Mouse (Mus musculus): ENCODE results near the gene Cd200. TPM values are rescaled to one million over a fixed set of nuclear protein-coding genes. Genes with fewer than 3 reads are reported as not detected.

Cd200 gene
- polyA plus RNA-seq, 1 experiment from 2014 or later = 0.52 TPM

DNA sequence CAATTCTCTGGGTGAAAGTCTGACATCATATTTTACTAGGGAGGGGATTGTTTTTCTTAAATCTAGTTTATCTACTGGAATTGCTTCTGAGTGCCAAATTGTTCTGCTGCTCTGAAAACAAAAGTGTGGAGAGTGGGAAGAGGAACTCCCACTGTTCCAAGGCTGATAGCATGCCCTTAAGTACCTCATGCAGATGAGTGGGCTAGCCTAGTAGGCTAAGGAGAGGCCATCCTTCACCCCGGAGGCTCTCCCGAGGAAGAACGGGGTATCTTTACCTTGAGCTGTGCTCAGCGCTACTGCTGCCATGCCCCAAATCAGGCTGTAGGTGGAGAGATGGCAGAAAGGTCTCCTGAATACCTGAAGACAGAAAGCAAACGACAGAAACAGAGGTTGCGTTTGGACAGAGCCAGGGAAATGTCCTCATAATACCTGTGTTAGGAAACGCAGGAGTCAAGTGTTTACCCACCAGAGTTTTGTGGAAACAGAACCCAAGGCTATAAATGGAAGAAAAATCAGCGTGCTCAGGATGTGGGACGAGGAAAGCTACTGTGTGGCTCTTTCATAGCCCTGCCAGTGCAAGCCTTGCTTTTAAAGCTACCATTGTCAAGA, 8.8 kb downstream of the Cd200 start:
- Histone ChIP-seq H3K9ac (no peak overlapping the region), H3K4me1 (replicated peaks) (no peaks in the 10 kb centered on the region), H3K4me2 (no peak overlapping the region), H3K4me3 (replicated peaks) (no peak overlapping the region), H3K9me3 (replicated peaks) (no peaks in the 10 kb centered on the region), H3K27ac (replicated peaks) (no peak overlapping the region), H3K27me3 (no peaks in the 10 kb centered on the region), H3K36me3 (replicated peaks) (no peaks in the 10 kb centered on the region)
- ATAC-seq (ENCODE audit: insufficient read depth) = no peak
- 44% methylated on average over 9 of the region's 9 CpGs for WGBS (ENCODE audit: insufficient replicate concordance)

DNA sequence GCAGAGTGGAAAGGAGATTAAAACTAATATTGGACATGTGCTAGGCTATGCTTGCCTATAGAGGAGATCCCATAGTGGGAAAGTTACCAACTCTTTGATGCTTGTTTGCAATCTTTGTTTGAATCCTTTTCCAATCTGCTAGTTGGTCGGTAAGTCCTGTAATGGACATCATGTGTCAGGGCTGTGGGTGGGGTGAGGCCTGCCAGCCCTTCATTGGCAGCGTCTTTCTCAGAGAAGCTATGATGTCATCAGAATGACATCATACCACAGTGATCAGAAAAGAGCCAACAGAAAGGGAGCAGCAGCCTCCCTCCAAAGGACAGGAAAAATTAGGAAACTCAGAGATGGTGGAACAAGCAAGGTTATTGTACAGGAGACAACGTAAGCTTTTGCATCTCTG, 9.4 kb downstream of the Cd200 start:
- no peak overlapping the region for H3K4me2 ChIP-seq
- H3K9ac ChIP-seq = no peak overlapping the region
- WGBS (ENCODE audit: insufficient replicate concordance) = 56% methylated on average over 3 of the region's 3 CpGs
- H3K9me3 ChIP-seq (replicated peaks) = no peaks in the 10 kb centered on the region
- no peak overlapping the region for H3K4me3 ChIP-seq (replicated peaks)
- H3K27ac ChIP-seq (replicated peaks) = no peak overlapping the region
- H3K36me3 ChIP-seq (replicated peaks) = no peaks in the 10 kb centered on the region
- H3K27me3 ChIP-seq = no peaks in the 10 kb centered on the region
- no peaks in the 10 kb centered on the region for H3K4me1 ChIP-seq (replicated peaks)
- ATAC-seq (ENCODE audit: insufficient read depth) = no peak

DNA sequence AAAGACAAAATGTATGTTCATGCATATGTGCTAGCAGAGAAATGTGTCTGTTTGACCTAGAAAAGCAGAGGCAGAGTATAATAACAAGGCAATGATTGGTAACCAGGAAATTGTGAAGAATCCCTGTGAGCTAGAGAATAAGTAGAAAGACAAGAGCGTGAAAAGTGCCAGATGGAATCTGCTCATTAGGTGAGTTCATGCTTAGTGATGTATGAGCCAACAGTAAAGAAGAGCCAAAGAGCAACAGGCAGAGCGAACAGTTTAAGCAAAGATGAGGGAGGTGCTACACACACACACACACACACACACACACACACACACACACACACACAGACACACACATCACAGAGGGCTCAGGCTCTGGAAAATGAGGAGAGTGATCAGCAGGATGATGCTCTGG, 11.4 kb downstream of the Cd200 start:
- no peaks in the 10 kb centered on the region for H3K4me1 ChIP-seq (replicated peaks)
- no peak overlapping the region for H3K27ac ChIP-seq (replicated peaks)
- H3K9ac ChIP-seq = no peak overlapping the region
- no peak overlapping the region for H3K4me3 ChIP-seq (replicated peaks)
- no peak overlapping the region for H3K4me2 ChIP-seq
- H3K9me3 ChIP-seq (replicated peaks) = no peaks in the 10 kb centered on the region
- no peaks in the 10 kb centered on the region for H3K27me3 ChIP-seq
- no peak for ATAC-seq (ENCODE audit: insufficient read depth)
- WGBS (ENCODE audit: insufficient replicate concordance) = 62% methylated on average over 2 of the region's 2 CpGs
- no peaks in the 10 kb centered on the region for H3K36me3 ChIP-seq (replicated peaks)

DNA sequence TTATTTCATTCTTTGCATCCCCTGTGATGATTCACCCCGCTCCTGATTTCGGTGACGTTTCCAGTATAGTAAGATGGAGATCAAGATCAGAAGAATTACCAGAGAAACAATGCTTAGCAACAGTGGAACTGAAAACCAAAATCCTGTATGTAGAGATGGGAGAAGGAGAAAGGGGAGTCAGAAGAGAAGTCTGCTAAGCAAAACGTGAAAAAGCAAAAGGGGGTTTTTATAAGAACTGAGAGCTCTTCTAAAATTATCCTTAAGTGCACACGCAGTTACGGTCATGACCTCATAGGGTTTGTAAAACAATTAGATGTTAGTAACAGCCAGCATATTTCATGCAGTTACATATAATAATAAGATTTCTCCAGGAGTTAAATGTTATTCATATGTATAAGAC, 16.6 kb downstream of the Cd200 start:
- WGBS (ENCODE audit: insufficient replicate concordance) = 73% methylated on average over 6 of the region's 6 CpGs
- Histone ChIP-seq H3K4me3 (replicated peaks) (no peak overlapping the region), H3K27ac (replicated peaks) (no peak overlapping the region), H3K9me3 (replicated peaks) (no peaks in the 10 kb centered on the region), H3K9ac (no peak overlapping the region), H3K4me1 (replicated peaks) (no peaks in the 10 kb centered on the region), H3K36me3 (replicated peaks) (no peaks in the 10 kb centered on the region), H3K4me2 (no peak overlapping the region), H3K27me3 (no peaks in the 10 kb centered on the region)
- no peak for ATAC-seq (ENCODE audit: insufficient read depth)

DNA sequence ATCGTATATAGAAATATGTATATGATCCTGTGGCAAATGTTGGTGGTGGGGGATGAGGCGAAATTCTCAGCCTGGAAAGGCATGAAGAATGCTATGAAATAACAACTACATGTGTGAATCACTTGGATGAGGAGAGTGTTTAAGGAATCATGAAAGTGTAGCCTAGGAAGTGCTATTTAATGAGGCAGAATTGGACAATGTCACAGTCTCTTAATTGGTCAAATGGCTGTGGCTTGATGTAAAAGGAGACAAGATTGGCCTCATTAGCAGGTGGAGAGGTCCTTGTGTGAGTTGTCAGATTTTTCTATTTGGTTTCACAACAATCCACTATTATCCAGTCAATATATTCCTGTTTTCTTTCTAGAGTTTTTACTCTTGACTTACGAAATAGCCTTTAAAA, 17.2 kb downstream of the Cd200 start:
- Histone ChIP-seq H3K9me3 (replicated peaks) (no peaks in the 10 kb centered on the region), H3K4me1 (replicated peaks) (no peaks in the 10 kb centered on the region), H3K36me3 (replicated peaks) (no peaks in the 10 kb centered on the region), H3K27me3 (no peaks in the 10 kb centered on the region), H3K27ac (replicated peaks) (no peak overlapping the region), H3K4me3 (replicated peaks) (no peak overlapping the region), H3K4me2 (no peak overlapping the region), H3K9ac (no peak overlapping the region)
- 65% methylated on average over 3 of the region's 3 CpGs for WGBS (ENCODE audit: insufficient replicate concordance)
- ATAC-seq (ENCODE audit: insufficient read depth) = no peak

DNA sequence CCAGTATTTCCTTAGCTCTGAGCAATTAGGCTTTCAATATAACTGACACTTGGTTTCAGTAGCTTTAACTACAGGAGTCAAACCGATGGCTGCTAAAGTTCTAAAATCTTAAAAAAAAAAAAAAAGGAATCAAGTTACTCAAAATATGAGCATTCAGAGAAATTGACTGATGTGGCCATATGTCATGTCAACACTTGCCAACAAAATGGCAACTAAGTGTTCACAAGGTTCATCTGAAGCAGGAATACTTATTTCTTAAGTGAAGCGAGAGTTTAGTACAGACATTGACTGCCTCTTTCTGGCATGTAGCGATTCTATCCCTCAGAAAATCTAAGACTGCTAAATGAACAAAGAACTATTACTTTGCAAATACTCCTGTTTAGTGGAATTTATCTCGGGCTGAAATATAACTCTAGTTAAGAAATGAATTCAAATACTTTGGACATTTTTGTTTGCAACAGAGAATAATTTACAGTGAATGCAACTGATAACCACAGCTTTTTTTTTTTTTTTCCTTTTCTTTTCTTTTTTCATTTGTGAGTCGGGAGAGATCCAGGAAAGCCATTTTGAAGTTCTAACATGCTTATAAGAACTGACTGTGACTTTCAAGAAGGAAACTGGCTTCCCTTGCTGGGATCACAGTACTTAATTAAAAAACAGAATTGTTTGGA, 18.4 kb downstream of the Cd200 start:
- H3K4me2 ChIP-seq = no peak overlapping the region
- no peaks in the 10 kb centered on the region for H3K9me3 ChIP-seq (replicated peaks)
- no peak overlapping the region for H3K9ac ChIP-seq
- H3K36me3 ChIP-seq (replicated peaks) = no peaks in the 10 kb centered on the region
- WGBS (ENCODE audit: insufficient replicate concordance) = 57% methylated on average over 5 of the region's 5 CpGs
- ATAC-seq (ENCODE audit: insufficient read depth) = no peak
- no peaks in the 10 kb centered on the region for H3K27me3 ChIP-seq
- no peaks in the 10 kb centered on the region for H3K4me1 ChIP-seq (replicated peaks)
- H3K27ac ChIP-seq (replicated peaks) = no peak overlapping the region
- no peak overlapping the region for H3K4me3 ChIP-seq (replicated peaks)

DNA sequence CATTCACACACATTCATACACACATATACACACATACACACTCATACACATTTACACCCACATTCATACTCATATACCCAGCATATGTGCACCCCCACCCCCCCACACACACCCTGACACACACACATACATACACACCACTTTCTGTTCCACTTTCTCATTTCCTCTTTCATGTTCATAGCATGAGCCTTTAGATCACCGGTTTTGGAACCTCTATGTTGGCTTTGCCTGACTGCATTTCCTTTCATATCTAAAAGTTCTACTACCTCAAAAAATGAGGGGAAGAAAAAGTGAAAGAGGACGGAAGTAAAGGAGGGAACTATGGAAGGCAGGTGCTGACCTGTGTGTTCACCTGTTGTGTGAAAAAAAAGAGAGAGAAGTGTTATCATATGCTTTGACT, 19.0 kb downstream of the Cd200 start:
- no peak overlapping the region for H3K27ac ChIP-seq (replicated peaks)
- 33% methylated on average over 2 of the region's 2 CpGs for WGBS (ENCODE audit: insufficient replicate concordance)

DNA sequence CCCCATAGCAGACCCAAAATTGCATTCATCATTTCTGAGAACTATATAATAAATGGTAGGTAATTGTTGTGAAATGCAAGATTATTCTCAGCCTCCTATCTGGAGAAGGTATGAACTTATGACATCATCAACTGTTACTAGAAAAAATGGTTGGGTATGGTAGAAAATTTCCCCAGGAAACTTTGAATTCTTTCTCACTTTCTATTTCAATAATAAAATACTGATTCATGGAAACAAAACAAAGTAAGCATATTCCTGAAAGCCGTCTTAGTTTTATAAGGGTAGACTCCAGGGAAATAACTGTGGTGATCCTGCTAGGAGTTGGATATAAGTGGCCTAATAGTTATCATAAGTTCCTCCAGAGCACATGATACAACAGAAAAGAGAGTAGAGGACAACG, 19.8 kb downstream of the Cd200 start:
- H3K27me3 ChIP-seq = no peaks in the 10 kb centered on the region

More for the DNA sequence above, 19.0 kb downstream of the Cd200 start:
- H3K27me3 ChIP-seq = no peaks in the 10 kb centered on the region
- no peak for ATAC-seq (ENCODE audit: insufficient read depth)
- H3K36me3 ChIP-seq (replicated peaks) = no peaks in the 10 kb centered on the region
- H3K9me3 ChIP-seq (replicated peaks) = no peaks in the 10 kb centered on the region
- H3K4me1 ChIP-seq (replicated peaks) = no peaks in the 10 kb centered on the region
- H3K4me2 ChIP-seq = no peak overlapping the region
- H3K9ac ChIP-seq = no peak overlapping the region
- no peak overlapping the region for H3K4me3 ChIP-seq (replicated peaks)

DNA sequence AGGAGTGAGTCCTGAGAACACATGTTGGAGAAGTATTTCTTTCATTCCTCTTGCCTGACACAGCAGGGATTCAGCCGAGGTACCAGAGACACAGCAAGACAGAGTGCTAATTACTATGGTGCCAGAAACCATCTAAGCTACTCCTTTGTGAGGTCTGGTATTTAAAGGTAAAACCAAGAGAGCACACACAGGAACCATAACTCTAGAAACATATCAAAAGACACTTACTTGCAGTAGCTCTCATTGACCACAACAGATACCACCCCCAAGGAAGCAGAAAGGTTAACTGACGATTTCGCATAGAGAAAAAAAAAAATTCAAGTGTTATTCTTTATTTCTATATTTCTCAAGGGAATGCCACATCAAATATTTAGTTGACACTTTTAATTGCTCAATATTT, 27.0 kb downstream of the Cd200 start:
- Histone ChIP-seq H3K36me3 (replicated peaks) (no peaks in the 10 kb centered on the region), H3K4me2 (no peak overlapping the region), H3K9me3 (replicated peaks) (no peaks in the 10 kb centered on the region), H3K27ac (replicated peaks) (no peak overlapping the region), H3K9ac (no peak overlapping the region), H3K27me3 (no peaks in the 10 kb centered on the region), H3K4me3 (replicated peaks) (no peak overlapping the region), H3K4me1 (replicated peaks) (no peaks in the 10 kb centered on the region)
- WGBS (ENCODE audit: insufficient replicate concordance) = 60% methylated on average over 3 of the region's 3 CpGs
- no peak for ATAC-seq (ENCODE audit: insufficient read depth)

More for the DNA sequence above, 19.8 kb downstream of the Cd200 start:
- no peak overlapping the region for H3K27ac ChIP-seq (replicated peaks)
- H3K9me3 ChIP-seq (replicated peaks) = no peaks in the 10 kb centered on the region
- H3K4me2 ChIP-seq = no peak overlapping the region
- no peaks in the 10 kb centered on the region for H3K4me1 ChIP-seq (replicated peaks)
- no peak overlapping the region for H3K9ac ChIP-seq
- 59% methylated on average over 2 of the region's 2 CpGs for WGBS (ENCODE audit: insufficient replicate concordance)
- ATAC-seq (ENCODE audit: insufficient read depth) = no peak
- H3K4me3 ChIP-seq (replicated peaks) = no peak overlapping the region
- H3K36me3 ChIP-seq (replicated peaks) = no peaks in the 10 kb centered on the region

DNA sequence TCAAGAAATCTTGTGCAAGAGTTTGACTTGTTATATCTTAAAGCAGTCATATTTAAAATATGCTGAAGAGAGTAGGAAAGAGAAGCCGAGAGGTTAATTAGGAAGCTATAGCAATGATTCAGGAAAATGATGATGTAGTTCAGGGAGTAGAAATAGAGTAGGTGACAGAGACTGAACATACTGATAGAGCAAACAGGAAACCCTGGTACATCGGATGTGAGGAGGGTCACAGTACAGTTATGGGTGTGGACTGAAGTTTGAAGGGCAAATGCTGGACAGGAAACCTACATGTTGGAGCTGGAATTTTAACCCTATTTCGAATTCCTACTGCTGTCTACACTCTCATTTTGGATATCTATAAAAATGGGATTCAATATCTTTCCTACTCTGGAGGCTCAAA, 29.9 kb downstream of the Cd200 start:
- no peak for ATAC-seq (ENCODE audit: insufficient read depth)
- Histone ChIP-seq H3K36me3 (replicated peaks) (no peaks in the 10 kb centered on the region), H3K27me3 (no peaks in the 10 kb centered on the region), H3K4me3 (replicated peaks) (no peak overlapping the region), H3K9ac (no peak overlapping the region), H3K4me1 (replicated peaks) (no peaks in the 10 kb centered on the region), H3K27ac (replicated peaks) (no peak overlapping the region), H3K9me3 (replicated peaks) (no peaks in the 10 kb centered on the region), H3K4me2 (no peak overlapping the region)
- 49% methylated on average over 3 of the region's 3 CpGs for WGBS (ENCODE audit: insufficient replicate concordance)

DNA sequence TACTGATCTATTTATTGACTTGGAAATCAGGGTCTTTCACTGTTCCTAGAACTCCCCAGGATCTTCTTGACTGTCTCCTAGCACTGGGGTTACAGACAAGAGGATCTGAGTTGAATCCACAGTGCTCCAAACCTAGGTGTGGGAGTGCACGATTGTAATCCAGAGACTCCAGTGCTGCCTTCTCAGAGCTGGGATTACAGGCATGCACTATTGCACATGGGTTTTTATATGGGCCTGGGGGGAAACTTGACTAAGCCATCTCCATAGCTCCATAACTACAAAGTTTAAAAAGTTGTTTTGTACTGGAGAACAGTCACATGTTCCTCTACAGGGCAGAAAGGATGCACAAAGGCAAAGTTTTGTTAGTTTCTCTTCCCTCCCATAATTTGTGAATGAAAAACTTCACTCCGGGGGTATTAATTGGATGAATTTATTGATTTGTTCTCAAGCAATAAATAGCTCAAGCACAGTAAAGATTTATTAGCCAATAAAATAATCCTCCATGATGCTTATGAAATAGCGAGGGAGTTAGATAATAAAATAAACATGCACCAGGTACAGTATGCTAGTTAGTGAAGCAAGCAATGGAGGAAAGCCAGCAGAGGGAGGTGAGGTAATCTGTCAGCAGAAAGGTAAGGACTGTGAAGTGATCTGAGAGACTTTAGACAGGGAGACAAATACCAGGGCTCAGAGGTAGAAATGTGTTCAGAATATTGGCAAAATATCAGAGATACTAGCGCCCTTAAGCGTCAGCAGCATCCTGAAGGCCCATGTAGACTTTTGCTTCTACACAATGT, 30.5 kb downstream of the Cd200 start:
- WGBS (ENCODE audit: insufficient replicate concordance) = 61% methylated on average over 5 of the region's 5 CpGs
- no peaks in the 10 kb centered on the region for H3K36me3 ChIP-seq (replicated peaks)
- no peak for ATAC-seq (ENCODE audit: insufficient read depth)
- H3K4me3 ChIP-seq (replicated peaks) = no peak overlapping the region
- no peaks in the 10 kb centered on the region for H3K4me1 ChIP-seq (replicated peaks)
- no peaks in the 10 kb centered on the region for H3K27me3 ChIP-seq
- no peak overlapping the region for H3K27ac ChIP-seq (replicated peaks)
- no peak overlapping the region for H3K4me2 ChIP-seq
- H3K9me3 ChIP-seq (replicated peaks) = no peaks in the 10 kb centered on the region
- no peak overlapping the region for H3K9ac ChIP-seq
